Mouse (Mus musculus) heart, embryonic 16.5 days (tissue): ENCODE measurements around the gene Calml4. TPM values are rescaled to one million over a fixed set of nuclear protein-coding genes. Genes with fewer than 3 reads are reported as not detected.

Source experiments
- ATAC-seq: fragments of 200-750 bp; cut with Nextera tagmentation; replicated peaks from 2 replicates; pipeline ENCODE4 v1.8.0; 2017; ENCODE audit warnings: moderate number of reproducible peaks; ENCODE audit not compliant: insufficient read depth, low FRiP score; ENCODE audit errors: extremely low read depth
- H3K27ac ChIP-seq: fragments of 300-500 bp; sonication (generic); 2 replicates; pipeline ENCODE4 v1.5.1; 2014; ENCODE audit warnings: mild to moderate bottlenecking, low read length, control low read depth, moderate library complexity
- H3K27me3 ChIP-seq: fragments of 300-500 bp; sonication (generic); 2 replicates; pipeline ENCODE4 v1.6.1; 2014; ENCODE audit warnings: low read length, mixed read lengths; ENCODE audit not compliant: control insufficient read depth, insufficient read depth
- H3K36me3 ChIP-seq: fragments of 300-500 bp; sonication (generic); 2 replicates; pipeline ENCODE4 v1.6.1; 2014; ENCODE audit not compliant: control insufficient read depth, insufficient read depth
- H3K4me1 ChIP-seq: fragments of 300-500 bp; sonication (generic); 2 replicates; pipeline ENCODE4 v1.6.1; 2014; ENCODE audit warnings: low read length, mixed read lengths; ENCODE audit not compliant: control insufficient read depth, insufficient read depth
- H3K4me2 ChIP-seq: fragments of 300-500 bp; sonication (generic); 2 replicates; pipeline ENCODE4 v1.6.1; 2014; ENCODE audit warnings: low read depth, mild to moderate bottlenecking, control low read depth, low read length
- H3K4me3 ChIP-seq: fragments of 300-500 bp; sonication (generic); 2 replicates; pipeline ENCODE4 v1.5.1; 2014; ENCODE audit warnings: mild to moderate bottlenecking, control low read depth, low read length
- H3K9ac ChIP-seq: fragments of 300-500 bp; sonication (generic); 2 replicates; pipeline ENCODE4 v1.6.1; 2014; ENCODE audit warnings: low read length, control low read depth
- H3K9me3 ChIP-seq: fragments of 300-500 bp; sonication (generic); replicated peaks from 2 replicates; pipeline ENCODE4 v1.6.1; 2016; ENCODE audit warnings: low read length; ENCODE audit not compliant: control insufficient read depth
- WGBS: fragments of 180-500 bp; shearing (Covaris S2); extraction: QIAGEN DNeasy Blood & Tissue Kit; methylation state at CpG from one replicate; pipeline ENCODE4 v1.1.7; 2014; 5-methylcytosine and 5-hydroxymethylcytosine counted together
- polyA plus RNA-seq: library from polyadenylated mRNA; unstranded; fragments of >200 nt; fragmentation: Nextera tagmentation; extraction: Ambion mirVana; gene quantifications from 2 replicates; pipeline ENCODE4 v1.2.1, GENCODE M21; 2015

Gene Calml4
- polyA plus RNA-seq, 1 experiment from 2014 or later, result 4.2 TPM

DNA sequence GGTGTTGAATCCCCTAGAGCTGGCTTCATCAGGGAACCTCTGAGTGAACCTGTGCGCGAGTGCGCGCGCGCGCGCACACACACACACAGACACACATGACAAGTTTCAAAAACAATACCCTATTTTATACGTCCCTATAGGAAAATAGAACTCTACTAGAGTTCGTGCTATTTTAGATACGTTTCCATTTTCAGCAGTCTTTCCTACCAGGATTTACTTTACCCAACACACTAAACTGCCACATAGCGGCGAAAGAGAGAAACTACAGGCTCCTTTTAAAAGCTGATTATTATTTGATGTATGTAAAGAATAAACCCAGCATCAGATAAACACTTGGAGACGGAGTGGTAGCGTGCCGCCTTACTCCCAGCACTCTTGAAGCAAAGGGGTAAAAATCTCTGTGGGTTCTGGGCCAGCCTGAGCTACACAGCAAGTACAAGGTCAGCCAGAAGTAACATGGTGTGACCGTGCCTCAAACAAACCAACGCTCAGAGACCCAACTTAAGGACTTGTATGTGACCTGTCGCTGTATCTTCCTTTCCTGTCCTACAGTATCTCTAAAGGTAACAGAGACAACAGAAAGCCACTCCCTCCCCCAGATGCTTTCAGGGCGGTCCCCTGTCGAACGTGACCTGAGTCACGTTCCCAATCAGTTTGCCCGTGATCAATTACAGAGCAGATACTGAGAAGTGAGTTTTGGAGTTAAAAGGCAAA, 29.8 kb upstream of the Calml4 start:
- Histone ChIP-seq H3K4me1 (peaks cover 9% of the 10 kb centered on the region; the same call in 1 of the 2 replicates), H3K9ac (peak overlapping the region; percentile 52; the same call in 1 of the 2 replicates)

DNA sequence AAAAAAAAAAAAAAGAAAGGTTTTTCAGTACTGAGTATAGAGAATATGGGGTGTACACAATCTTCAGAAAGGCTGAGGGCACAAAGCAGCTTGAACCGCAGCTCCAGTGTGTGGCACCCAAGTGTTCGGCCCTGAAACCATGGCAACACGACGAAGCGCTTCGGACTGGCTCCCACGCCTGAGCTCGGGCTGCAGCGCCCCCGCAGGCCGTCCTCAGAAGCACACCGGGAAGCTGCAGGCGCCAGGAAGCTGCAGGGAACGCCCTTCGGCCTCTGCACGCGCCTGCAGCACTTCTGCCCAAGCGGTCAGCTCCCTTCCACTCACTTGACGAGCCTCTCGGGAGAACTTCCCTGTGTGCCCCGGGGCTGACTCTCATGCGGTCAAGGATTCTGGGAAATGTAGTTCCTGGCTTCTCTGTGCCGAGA, 29.2 kb upstream of the Calml4 start:
- Histone ChIP-seq H3K4me3 (peak overlapping the region; percentile 46), H3K27me3 (no peaks in the 10 kb centered on the region), H3K4me2 (peak overlapping the region; percentile 77), H3K9ac (no peak overlapping the region), H3K4me1 (peaks cover 9% of the 10 kb centered on the region; the same call in 1 of the 2 replicates), H3K36me3 (no peaks in the 10 kb centered on the region), H3K9me3 (no peaks in the 10 kb centered on the region), H3K27ac (peak overlapping the region; percentile 67; the same call in 1 of the 2 replicates)
- ATAC-seq, result peak; percentile 97
- WGBS, result under 1% methylated on average over 23 of the region's 23 CpGs

More for the DNA sequence above, 29.8 kb upstream of the Calml4 start:
- no peak for ATAC-seq
- no peaks in the 10 kb centered on the region for H3K36me3 ChIP-seq
- H3K9me3 ChIP-seq, result no peaks in the 10 kb centered on the region
- 3% methylated on average over 24 of the region's 24 CpGs for WGBS
- H3K27me3 ChIP-seq, result no peaks in the 10 kb centered on the region
- peak overlapping the region; percentile 46 for H3K4me3 ChIP-seq
- H3K4me2 ChIP-seq, result peak overlapping the region; percentile 77
- H3K27ac ChIP-seq, result peak overlapping the region; percentile 67

DNA sequence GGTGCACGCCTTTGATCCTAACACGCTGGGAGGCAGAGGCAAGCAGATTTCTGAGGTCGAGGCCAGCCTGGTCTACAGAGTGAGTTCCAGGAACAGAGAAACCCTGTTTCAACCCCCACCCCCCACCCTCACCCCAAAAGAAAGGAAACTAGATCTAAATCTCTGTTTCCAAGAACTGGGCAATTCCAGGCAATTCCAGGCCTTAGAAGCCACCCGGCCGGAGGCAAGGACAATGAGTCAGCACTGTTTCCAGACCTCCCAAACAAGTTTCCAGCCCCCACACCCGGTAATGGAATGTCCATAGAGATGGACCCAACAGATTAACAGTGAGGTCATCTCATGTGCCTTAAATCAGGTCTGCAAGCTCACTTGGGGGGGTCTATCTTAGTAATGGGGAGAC, 28.0 kb upstream of the Calml4 start:
- 77% methylated on average over 6 of the region's 6 CpGs for WGBS
- Histone ChIP-seq H3K4me3 (no peak overlapping the region), H3K4me1 (peaks cover 9% of the 10 kb centered on the region; the same call in 1 of the 2 replicates), H3K27ac (no peak overlapping the region), H3K4me2 (no peak overlapping the region), H3K36me3 (no peaks in the 10 kb centered on the region), H3K9ac (no peak overlapping the region), H3K27me3 (no peaks in the 10 kb centered on the region), H3K9me3 (no peaks in the 10 kb centered on the region)
- no peak for ATAC-seq

- Histone ChIP-seq H3K27ac (no peak overlapping the region), H3K9me3 (no peaks in the 10 kb centered on the region), H3K36me3 (no peaks in the 10 kb centered on the region), H3K4me3 (no peak overlapping the region), H3K4me1 (peaks cover 13% of the 10 kb centered on the region), H3K27me3 (no peaks in the 10 kb centered on the region), H3K9ac (no peak overlapping the region), H3K4me2 (no peak overlapping the region)
- no peak for ATAC-seq
- 62% methylated on average over 5 of the region's 5 CpGs for WGBS
Observed at GRCm38 (mm10) chr9:62834906-62835305, 23.0 kb upstream of the Calml4 start.

- Histone ChIP-seq H3K9ac (no peak overlapping the region), H3K9me3 (no peaks in the 10 kb centered on the region), H3K27me3 (no peaks in the 10 kb centered on the region), H3K36me3 (no peaks in the 10 kb centered on the region), H3K27ac (no peak overlapping the region), H3K4me1 (peaks cover 13% of the 10 kb centered on the region), H3K4me3 (no peak overlapping the region), H3K4me2 (no peak overlapping the region)
- WGBS, result 70% methylated on average over 4 of the region's 4 CpGs
- no peak for ATAC-seq
Observed at GRCm38 (mm10) chr9:62835705-62836446, 22.0 kb upstream of the Calml4 start.

DNA sequence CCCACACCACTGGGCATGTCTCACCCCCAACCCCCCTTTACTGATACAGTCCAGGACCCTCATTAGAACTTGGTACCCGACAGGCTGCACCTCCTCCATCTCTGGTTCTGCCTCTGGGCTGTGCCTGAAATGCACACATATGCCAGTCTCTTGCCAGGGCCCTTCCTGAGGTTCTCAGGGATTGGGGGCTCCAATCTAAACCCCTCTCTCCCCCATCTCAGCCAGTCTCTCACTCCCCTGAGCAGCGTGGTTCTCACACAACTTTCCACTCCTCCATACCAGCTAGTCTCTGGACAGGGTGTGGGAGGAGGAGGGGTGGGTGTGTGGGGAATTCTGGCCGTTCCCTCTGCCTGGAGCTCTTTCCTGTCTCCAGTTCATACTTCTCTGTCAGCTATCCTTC, 20.3 kb upstream of the Calml4 start:
- Histone ChIP-seq H3K4me1 (peaks cover 13% of the 10 kb centered on the region), H3K36me3 (no peaks in the 10 kb centered on the region), H3K27ac (peak overlapping the region; percentile 83), H3K9me3 (no peaks in the 10 kb centered on the region), H3K27me3 (no peaks in the 10 kb centered on the region), H3K4me3 (no peak overlapping the region), H3K4me2 (peak overlapping the region; percentile 84; the same call in 1 of the 2 replicates), H3K9ac (no peak overlapping the region)
- WGBS, result 41% methylated on average over 3 of the region's 3 CpGs
- 0 out of 2 replicates have a peak, but pooled peaks have one; percentile 3 for ATAC-seq

DNA sequence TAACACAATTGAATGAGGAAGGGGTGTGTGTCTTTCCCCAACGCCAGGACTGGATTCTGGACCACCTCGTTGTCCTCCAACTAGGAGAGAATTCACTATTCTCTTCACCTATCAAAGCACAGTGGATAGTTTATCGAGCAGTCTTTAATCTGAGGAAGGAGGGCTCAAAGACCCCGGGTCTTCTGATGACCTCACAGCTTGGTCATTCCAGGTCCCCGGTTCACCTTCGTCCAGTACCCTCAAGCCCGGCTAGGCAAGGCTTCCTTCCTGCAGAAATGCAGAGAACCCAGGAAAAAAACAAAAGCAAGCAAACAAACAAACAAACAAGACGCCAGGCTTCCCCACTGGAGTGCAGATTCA, 19.8 kb upstream of the Calml4 start:
- WGBS, result 9% methylated on average over 8 of the region's 8 CpGs
- Histone ChIP-seq H3K4me3 (peak overlapping the region; percentile 79), H3K4me1 (peaks cover 13% of the 10 kb centered on the region), H3K27ac (peak overlapping the region; percentile 83), H3K4me2 (peak overlapping the region; percentile 84), H3K27me3 (no peaks in the 10 kb centered on the region), H3K9me3 (no peaks in the 10 kb centered on the region), H3K36me3 (no peaks in the 10 kb centered on the region), H3K9ac (peak overlapping the region; percentile 97)
- ATAC-seq, result no peak

GRCm38 (mm10) chr9:62838506-62839171, 19.2 kb upstream of the Calml4 start, which contains the start of gene Cln6:
TSS of gene Cln6 (plus strand) at chr9:62838785.
- WGBS, result under 1% methylated on average over 48 of the region's 48 CpGs
- peak within 1 kb of the TSS; percentile 83 for H3K27ac ChIP-seq
- no peaks in the 10 kb centered on the region for H3K9me3 ChIP-seq
- H3K36me3 ChIP-seq, result no peaks in the 10 kb centered on the region
- peak within 1 kb of the TSS; percentile 79 for H3K4me3 ChIP-seq
- peak within 1 kb of the TSS; percentile 84 for H3K4me2 ChIP-seq
- peaks cover 13% of the 10 kb centered on the region for H3K4me1 ChIP-seq
- no peaks in the 10 kb centered on the region for H3K27me3 ChIP-seq
- peak; percentile 94 for ATAC-seq
- peak within 1 kb of the TSS; percentile 97 for H3K9ac ChIP-seq
